Mouse (Mus musculus): Measurements from ENCODE around the gene Dync2h1.
"Not testable (repeated sequence)": the region's sequence is repeated elsewhere in the genome, so short reads cannot be mapped to it uniquely, and the experiment has no call there.

Dync2h1 gene

GRCm38 (mm10) chr9:7184172-7184896 is at the start of gene Dync2h1, which contains the start of gene Dcun1d5:
Dync2h1 (minus strand) TSS chr9:7184446.
Dcun1d5 (plus strand) TSS chr9:7184520.
- peak; percentile 82 for DNase-seq (ENCODE audit: low spot score)

DNA sequence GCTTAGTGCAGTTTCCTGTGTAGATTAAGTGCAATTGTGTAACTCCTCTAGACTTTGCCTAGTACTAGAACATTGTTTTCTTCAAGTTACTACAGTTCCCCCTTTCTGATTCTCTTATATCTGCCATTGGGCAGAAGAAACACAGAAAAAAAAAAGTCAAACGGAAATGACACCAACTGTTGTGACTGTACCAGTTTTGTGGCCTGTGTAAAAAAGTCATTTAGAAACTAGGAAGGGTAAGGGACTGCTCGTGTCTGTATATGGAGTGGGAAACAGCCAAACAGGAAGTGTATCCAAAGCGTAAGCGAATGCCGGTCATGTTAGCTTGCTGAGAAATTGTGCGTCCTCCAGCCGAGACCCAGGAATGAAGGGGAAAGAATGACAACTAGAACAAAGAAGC is 37.2 kb upstream of the Dync2h1 start:
- DNase-seq (ENCODE audit: low spot score): no peak

DNA sequence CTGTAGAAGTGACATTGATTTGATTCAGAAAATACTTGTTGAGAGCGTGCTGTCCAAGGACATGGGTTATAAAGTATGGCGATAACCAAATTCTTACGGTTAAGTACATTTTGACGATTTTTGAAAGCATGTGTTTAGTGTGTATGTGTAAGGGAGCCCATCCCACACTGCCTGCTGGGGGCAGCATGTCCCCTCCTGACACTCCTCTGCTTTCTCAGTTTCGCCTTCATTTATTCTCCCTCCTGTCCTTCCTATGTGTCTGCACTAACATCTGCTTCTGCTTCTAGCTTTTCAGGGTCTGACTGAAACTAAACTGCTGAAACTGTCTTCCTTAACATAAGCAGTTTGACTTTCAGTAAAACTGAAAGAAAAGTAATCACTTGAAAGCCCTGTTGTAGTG is 36.8 kb upstream of the Dync2h1 start:
- DNase-seq (ENCODE audit: low spot score): no peak

DNA sequence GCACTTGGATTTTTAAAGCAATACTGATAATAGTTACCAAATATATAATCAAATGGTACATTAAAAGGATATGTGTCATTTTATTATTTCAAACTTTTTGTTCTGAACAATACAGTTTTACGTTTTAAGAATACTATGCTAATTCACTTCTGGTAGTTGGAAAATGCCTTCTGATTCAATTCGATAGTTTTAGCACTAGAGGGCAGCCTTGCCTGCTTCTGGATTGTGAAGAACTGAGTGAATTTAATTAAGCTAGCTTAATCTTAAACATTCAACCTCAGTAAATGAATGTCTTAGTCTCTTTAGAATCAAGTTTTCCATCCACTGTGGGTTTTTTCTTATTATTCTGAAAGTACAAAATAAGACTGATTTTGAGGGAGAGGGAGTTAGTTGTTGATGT is 32.0 kb upstream of the Dync2h1 start:
- DNase-seq (ENCODE audit: low spot score): no peak

DNA sequence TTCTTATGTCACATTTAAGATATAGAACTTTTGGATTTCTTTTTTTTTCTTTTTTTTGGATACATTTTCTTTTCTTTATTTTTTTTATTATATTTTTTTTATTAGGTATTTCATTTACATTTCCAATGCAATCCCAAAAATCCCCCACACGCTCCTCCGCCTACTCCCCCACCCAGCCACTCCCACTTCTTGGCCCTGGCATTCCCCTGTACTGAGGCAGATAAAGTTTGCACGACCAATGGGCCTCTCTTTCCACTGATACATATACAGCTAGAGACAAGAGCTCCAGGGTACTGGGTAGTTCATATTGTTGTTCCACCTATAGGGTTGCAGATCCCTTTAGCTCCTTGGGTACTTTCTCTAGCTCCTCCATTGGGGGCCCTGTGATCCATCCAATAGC is 6.4 kb upstream of the Dync2h1 start:
- DNase-seq (ENCODE audit: low spot score): not testable (repeated sequence)

- DNase-seq (ENCODE audit: low spot score): peak; percentile 18
These were observed 648 bp upstream of the Dync2h1 start for GRCm38 (mm10) chr9:7184897-7185291.

- peak; percentile 75 for DNase-seq (ENCODE audit: low spot score)
These were observed 7.3 kb downstream of the Dync2h1 start for GRCm38 (mm10) chr9:7176618-7177610.

DNA sequence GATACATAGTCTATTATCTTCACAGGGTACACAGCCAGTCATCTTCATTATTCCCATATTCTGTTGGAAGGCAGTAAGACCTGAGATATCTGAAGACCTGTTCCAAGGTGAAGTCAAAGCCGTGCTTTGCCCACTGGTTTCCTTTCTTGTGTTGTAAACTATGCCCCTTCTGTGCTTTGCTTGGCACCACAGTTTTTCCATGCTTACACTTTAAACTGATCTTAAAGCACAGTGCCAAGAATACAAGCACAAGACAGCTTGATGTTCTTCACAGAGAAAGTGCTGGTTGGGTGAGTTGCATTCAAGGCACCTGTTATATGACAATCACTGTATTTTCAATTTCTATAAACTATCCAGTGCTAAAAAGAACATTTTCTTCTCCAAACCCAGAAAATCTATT is 10.5 kb downstream of the Dync2h1 start:
- no peak for DNase-seq (ENCODE audit: low spot score)

DNA sequence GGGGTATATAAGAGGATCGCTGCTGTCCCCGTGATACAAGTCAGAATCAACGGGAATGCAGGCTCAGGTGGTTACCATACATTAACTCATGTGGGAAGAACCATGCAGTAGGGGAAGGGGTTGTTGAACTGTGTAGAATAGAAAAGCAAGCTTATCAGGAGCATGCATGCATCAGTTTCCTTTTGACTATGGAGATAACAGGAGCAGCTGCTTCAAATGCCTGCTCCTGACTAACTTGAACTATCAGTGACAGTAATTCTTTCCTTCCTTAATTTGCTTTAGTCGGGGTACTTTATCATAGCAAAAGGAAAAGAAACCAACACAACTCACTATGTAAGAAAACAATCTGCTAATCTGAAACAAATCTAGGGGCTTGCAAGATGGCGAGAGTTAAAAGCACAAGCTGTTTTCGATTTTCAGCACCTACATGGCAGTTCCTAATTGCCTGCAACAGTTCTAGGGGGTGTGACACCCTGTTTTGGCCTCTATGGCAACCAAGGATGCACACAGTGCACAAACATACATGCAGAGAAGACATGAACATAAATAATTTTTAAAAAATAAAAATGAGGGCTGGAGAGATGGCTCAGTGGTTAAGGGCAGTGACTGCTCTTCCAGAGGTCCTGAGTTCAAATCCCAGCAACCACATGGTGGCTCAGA is 16.8 kb downstream of the Dync2h1 start:
- no peak for DNase-seq (ENCODE audit: low spot score)

GRCm38 (mm10) chr9:7160688-7161087 is 23.6 kb downstream of the Dync2h1 start:
- no peak for DNase-seq (ENCODE audit: low spot score)

DNA sequence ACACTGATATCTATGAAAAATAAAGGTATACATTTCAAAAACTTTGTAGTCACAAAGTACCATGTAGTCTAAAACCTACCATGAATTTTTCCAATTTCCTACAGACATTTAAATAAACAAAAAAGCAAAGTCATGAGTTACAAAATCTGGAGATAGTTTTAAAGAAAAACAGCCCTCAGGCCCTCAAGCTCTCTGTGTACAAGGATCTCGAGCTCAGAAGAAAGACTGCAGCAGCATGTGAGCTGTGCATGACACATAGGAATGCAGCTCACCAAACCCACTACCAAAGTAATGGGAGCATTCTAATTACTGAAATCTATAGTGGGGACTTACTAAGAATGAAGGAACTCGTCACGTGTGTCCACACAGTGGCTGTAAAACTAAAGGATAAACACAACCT is 24.5 kb downstream of the Dync2h1 start:
- no peak for DNase-seq (ENCODE audit: low spot score)

DNA sequence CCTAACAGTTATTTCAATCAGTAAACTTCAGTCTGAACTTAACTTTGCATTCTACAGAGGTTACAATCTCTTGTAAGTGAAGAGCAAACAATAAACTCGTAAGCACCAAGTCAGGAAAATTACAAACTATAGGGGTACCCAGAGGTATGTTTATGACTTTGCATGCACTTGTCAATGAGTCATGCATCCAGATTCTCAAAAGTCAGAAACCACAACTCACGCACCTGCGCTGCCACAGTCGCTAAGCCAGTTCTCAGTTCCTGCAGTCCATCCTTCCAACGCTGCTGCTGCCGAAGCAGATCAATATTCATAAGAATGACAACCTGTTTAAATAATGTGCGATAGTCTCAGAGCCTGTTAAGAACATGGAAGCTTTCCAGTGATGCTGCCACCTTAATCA is 25.6 kb downstream of the Dync2h1 start:
- no peak for DNase-seq (ENCODE audit: low spot score)

- no peak for DNase-seq (ENCODE audit: low spot score)
These were observed 29.9 kb downstream of the Dync2h1 start for GRCm38 (mm10) chr9:7154391-7154790.

DNA sequence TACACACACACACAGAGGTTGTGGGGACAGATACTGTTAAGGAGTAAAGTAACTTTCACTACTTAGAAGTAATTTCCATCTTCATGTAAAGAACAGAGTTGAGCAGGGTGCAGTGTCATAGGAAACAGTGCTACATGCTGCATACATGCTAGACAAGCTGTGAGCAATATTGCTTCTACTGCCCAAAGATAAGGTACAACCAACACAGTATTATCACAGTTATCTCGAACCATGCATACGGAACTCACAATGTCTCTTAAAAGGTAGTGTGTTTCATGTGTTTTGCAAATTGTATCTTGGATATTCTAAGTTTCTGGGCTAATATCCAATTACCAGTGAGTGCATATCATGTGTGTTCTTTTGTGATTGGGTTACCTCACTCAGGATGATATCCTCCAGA is 61.4 kb downstream of the Dync2h1 start:
- DNase-seq (ENCODE audit: low spot score): no peak

- DNase-seq (ENCODE audit: low spot score): no peak
These were observed 74.1 kb downstream of the Dync2h1 start for GRCm38 (mm10) chr9:7110166-7110565.

- DNase-seq (ENCODE audit: low spot score): no peak
These were observed 82.9 kb downstream of the Dync2h1 start for GRCm38 (mm10) chr9:7101361-7101760.

- no peak for DNase-seq (ENCODE audit: low spot score)
These were observed 109.6 kb downstream of the Dync2h1 start for GRCm38 (mm10) chr9:7074625-7075024.

DNA sequence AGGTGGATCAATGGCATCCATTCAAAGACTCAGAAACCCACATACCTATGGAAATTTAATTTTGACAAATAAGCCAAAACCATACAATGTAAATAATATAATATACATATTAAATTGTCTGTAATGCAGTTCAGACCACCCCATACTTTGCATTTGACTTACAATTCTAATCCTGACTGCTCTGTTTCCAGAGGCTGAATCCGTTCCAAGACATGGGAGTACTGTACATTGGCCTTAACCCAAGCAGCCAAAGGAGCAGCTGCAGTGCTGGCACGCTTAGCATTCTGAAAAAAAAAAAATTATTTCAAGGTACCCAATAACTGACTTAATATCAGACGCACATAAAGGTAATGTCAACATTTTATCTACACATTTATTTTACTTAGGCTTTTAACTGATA is 113.4 kb downstream of the Dync2h1 start:
- no peak for DNase-seq (ENCODE audit: low spot score)

GRCm38 (mm10) chr9:7050588-7050987 is 133.7 kb downstream of the Dync2h1 start:
- DNase-seq (ENCODE audit: low spot score): no peak

DNA sequence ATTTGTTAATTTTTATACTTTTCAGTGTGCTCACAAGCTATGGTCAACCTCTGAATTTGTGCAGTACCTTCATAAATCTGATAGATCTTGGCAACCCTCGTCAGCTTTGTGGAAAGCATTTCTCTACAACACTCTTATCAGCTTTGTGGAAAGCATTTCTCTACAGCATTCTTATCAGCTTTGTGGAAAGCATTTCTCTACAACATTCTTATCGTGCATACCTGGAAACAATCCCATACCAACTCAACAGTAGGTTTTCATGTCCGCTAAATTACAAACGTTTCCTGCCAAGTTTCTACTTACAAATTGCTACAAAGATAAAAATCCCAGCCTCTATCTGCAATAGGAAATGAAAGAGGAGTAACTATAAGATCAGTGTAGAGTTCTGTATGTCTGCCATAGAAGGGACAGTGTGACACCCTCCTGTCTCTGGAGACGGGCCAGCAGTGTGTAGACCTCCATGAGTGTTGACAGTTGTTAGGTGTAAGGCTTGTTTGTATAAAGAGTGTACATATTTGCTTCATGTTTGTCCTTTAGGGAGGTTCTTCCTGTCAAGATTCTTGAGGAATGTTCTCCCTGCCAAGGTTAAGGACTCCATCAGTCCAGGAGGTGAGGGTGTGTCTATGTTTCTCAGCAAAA is 141.5 kb downstream of the Dync2h1 start:
- DNase-seq (ENCODE audit: low spot score): no peak

DNA sequence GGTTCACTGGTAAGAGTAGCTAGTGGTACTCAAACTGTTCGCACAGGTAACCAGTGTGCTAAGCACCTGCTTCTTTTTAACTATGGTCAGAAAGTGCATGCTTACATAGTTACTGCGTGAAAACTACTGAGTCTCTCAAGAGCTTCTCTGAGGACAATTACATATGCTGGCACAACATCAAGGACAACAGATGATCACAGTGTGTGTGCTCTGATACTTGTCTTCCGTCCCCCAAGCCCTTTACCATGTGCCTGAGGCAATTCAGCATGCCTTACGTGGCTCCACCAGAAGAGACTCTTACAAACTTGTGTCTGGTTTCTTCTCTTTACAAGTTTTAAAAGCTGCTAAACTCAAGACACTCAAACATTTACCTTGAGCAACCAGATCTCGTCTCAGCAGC is 143.0 kb downstream of the Dync2h1 start:
- DNase-seq (ENCODE audit: low spot score): no peak

GRCm38 (mm10) chr9:7032553-7032952 is 151.7 kb downstream of the Dync2h1 start:
- no peak for DNase-seq (ENCODE audit: low spot score)
